8 mouse cellular contexts compared by ENCODE assay signal in the genomic region with DNA sequence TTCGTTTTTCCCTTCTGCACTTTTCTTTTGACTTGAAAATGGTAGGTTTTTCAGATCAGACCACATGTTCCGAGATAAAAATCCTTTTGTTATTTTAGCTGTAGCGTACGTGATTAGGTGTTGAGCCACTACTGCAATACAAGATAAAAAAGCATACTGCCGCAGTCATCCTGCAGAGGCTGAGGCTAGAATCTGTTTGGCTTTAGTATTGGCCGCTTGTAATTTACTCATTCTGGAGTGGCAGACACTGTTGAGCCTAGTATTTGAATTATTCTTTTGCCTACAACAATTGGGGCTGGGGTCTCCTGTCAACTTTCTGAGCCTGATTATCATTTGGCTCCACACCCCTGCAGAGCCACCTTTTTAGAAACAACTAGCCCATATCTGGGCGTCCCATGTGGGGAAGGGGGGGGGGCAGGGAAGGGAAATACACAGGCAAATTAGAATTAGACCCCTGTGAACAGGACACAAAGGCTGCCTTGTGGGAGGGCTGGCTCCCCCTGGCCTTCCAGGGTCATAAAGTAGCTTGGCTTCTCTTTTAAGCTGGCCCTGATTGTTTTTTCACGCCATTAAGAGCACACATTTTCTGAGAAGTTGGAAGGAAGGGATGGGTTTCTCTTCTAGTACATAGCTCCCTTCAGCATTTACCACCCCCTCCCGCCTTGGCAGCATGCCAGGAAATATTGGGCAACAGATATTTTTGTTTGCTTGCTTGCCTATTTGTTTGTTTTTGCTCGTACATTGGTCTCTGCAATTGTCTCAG.
DNase-seq lines count a peak whose midpoint lies in the region; ATAC-seq lines count a peak whose summit lies in the region.

No protein-coding gene starts in this region.

- H3K4me2 ChIP-seq in lung, embryonic 16.5 days (ENCODE audit: low read depth, low read length), result peak overlapping the region; percentile 2
- H3K4me2 ChIP-seq in limb, embryonic 13.5 days (replicated peaks), result peak overlapping the region; percentile 19; the same call in 1 of the 2 replicates

- no peaks in the 10 kb centered on the region for H3K9me3 ChIP-seq in lung, embryonic 16.5 days (ENCODE audit: control insufficient read depth, low read length)
- no peaks in the 10 kb centered on the region for H3K9me3 ChIP-seq in limb, embryonic 13.5 days

- H3K9ac ChIP-seq in lung, embryonic 16.5 days (ENCODE audit: low read length), result no peak overlapping the region
- H3K9ac ChIP-seq in limb, embryonic 13.5 days, result no peak overlapping the region

- no peak overlapping the region for H3K27ac ChIP-seq in lung, embryonic 16.5 days (ENCODE audit: low read length)
- H3K27ac ChIP-seq in limb, embryonic 13.5 days, result no peak overlapping the region

- H3K4me3 ChIP-seq in lung, embryonic 16.5 days (ENCODE audit: low read length), result no peak overlapping the region
- no peak overlapping the region for H3K4me3 ChIP-seq in limb, embryonic 13.5 days

- H3K27me3 ChIP-seq in lung, embryonic 16.5 days (ENCODE audit: control insufficient read depth, insufficient read depth, low read depth, low read length), result no peaks in the 10 kb centered on the region
- no peaks in the 10 kb centered on the region for H3K27me3 ChIP-seq in limb, embryonic 13.5 days

- H3K36me3 ChIP-seq in lung, embryonic 16.5 days (ENCODE audit: control insufficient read depth, insufficient read depth, low read length), result no peaks in the 10 kb centered on the region
- no peaks in the 10 kb centered on the region for H3K36me3 ChIP-seq in limb, embryonic 13.5 days

- ATAC-seq in lung, embryonic 16.5 days (ENCODE audit: low read depth), result no peak
- ATAC-seq in limb, embryonic 13.5 days (ENCODE audit: low FRiP score, low read depth), result 0 out of 2 replicates have a peak, but pooled peaks have one; percentile 8
- no peak for ATAC-seq in megakaryocyte-erythroid progenitor cell, adult 5-6 weeks (replicated peaks; ENCODE audit: low FRiP score, low TSS enrichment, poor library complexity, severe bottlenecking)

- WGBS in lung, embryonic 16.5 days, result 26% methylated on average over 10 of the region's 10 CpGs
- 15% methylated on average over 10 of the region's 10 CpGs for WGBS in limb, embryonic 13.5 days

- H3K4me1 ChIP-seq in lung, embryonic 16.5 days (replicated peaks; ENCODE audit: control insufficient read depth, insufficient read depth, low read length), result peaks cover 4% of the 10 kb centered on the region; the same call in 1 of the 2 replicates
- peaks cover 12% of the 10 kb centered on the region for H3K4me1 ChIP-seq in limb, embryonic 13.5 days

- intact Hi-C loops in heart, postnatal 10 days (cut with DNase I), result loop anchor here (5.0 kb wide), 1 partner anchor 58 kb away; no protein-coding TSS in a partner anchor

- DNase-seq in lung, adult 18-20 months, result no peak
- DNase-seq in embryo, embryonic 11.5 days (ENCODE audit: low read depth, low spot score), result peak; percentile 34
- peak; percentile 15 to 20 for DNase-seq in heart, postnatal 10 days
- DNase-seq in gastrocnemius, postnatal 25 days, result no peak
- DNase-seq in yolk sac, embryonic 10.5 days (ENCODE audit: low spot score), result no peak

Comparison
In these comparisons a context has a peak if more than half of its experiments do, and no peak if none do; other contexts are left out.
1. DNase-seq: peak in embryo, embryonic 11.5 days (single experiment) and heart, postnatal 10 days (2 of 2); none in lung, adult 18-20 months (0 of 2), gastrocnemius, postnatal 25 days (single experiment) and yolk sac, embryonic 10.5 days (single experiment).